Mouse (Mus musculus) heart, embryonic 15.5 days (tissue): ENCODE results near the gene Ccdc69. TPM values are rescaled to one million over a fixed set of nuclear protein-coding genes. Genes with fewer than 3 reads are reported as not detected.

Experiments
- ATAC-seq: fragments of 200-750 bp; cut with Nextera tagmentation; replicated peaks from 2 replicates; pipeline ENCODE4 v1.8.0; 2017; ENCODE audit warnings: low read depth, moderate TSS enrichment; ENCODE audit not compliant: insufficient number of reproducible peaks, insufficient read depth, low FRiP score
- H3K27ac ChIP-seq: fragments of 300-500 bp; sonication (generic); 2 replicates; pipeline ENCODE4 v1.5.1; 2015; ENCODE audit warnings: mild to moderate bottlenecking, inconsistent platforms
- H3K27me3 ChIP-seq: fragments of 300-500 bp; sonication (generic); 2 replicates; pipeline ENCODE4 v1.6.1; 2015; ENCODE audit warnings: inconsistent platforms
- H3K36me3 ChIP-seq: fragments of 300-500 bp; sonication (generic); 2 replicates; pipeline ENCODE4 v1.6.1; 2015; ENCODE audit warnings: mild to moderate bottlenecking, inconsistent platforms
- H3K4me1 ChIP-seq: fragments of 300-500 bp; sonication (generic); replicated peaks from 2 replicates; pipeline ENCODE4 v1.6.1; 2015; ENCODE audit warnings: inconsistent platforms
- H3K4me2 ChIP-seq: fragments of 300-500 bp; sonication (generic); 2 replicates; pipeline ENCODE4 v1.6.1; 2015; ENCODE audit warnings: inconsistent platforms, mild to moderate bottlenecking, moderate library complexity
- H3K4me3 ChIP-seq: fragments of 300-500 bp; sonication (generic); 2 replicates; pipeline ENCODE4 v1.5.1; 2015; ENCODE audit warnings: mild to moderate bottlenecking, inconsistent platforms
- H3K9ac ChIP-seq: fragments of 300-500 bp; sonication (generic); 2 replicates; pipeline ENCODE4 v1.6.1; 2015; ENCODE audit warnings: mild to moderate bottlenecking, inconsistent platforms
- H3K9me3 ChIP-seq: fragments of 300-500 bp; sonication (generic); replicated peaks from 2 replicates; pipeline ENCODE4 v1.6.1; 2016; ENCODE audit warnings: inconsistent platforms
- WGBS: fragments of 180-500 bp; shearing (Covaris S2); methylation state at CpG from one replicate; pipeline ENCODE4 v1.1.7; 2015; ENCODE audit warnings: mixed read lengths; 5-methylcytosine and 5-hydroxymethylcytosine counted together
- polyA plus RNA-seq: library from polyadenylated mRNA; unstranded; fragments of >200 nt; fragmentation: Nextera tagmentation; extraction: Ambion mirVana; gene quantifications from 2 replicates; pipeline ENCODE4 v1.2.1, GENCODE M21; 2015

Ccdc69 gene
- polyA plus RNA-seq, 1 experiment from 2014 or later, result 21.4 TPM

DNA sequence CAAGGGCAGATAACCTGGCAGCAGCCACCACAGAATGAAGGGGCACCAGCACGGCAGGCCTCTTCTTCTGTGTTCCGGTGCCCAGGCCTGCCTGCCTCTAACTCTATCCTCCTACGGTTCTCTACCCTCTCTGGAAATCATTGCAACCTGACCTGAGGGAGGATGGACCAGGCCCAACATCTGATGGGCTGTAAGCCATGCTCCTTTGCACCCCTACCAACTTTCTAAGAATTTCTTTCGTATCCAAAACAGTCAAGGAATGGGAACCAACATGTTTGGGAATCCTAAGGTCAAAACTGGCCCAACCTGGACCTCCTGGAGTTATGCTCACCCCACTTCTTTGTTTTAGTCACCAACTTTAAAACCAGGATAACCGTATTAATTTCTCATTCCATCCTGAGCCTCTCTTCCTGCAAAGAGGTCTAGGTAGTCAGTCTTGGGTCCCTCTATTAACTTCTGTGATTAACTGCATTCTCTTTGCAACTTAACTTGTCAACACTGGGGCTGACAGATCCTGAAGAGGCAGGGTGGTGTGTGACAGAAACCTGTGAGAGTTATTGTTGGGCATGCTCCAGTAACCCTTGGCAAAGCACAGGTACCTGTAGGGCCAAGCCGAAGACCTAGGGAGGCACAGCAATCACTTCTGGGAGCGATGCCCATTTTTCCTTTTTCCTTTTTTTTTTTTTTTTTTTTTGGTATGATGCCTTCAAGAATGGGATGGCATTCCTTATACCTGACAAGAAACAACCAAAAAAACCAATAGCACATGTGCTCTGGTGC is 31.8 kb upstream of the Ccdc69 start:
- no peaks in the 10 kb centered on the region for H3K27me3 ChIP-seq
- 80% methylated on average over 7 of the region's 7 CpGs for WGBS

DNA sequence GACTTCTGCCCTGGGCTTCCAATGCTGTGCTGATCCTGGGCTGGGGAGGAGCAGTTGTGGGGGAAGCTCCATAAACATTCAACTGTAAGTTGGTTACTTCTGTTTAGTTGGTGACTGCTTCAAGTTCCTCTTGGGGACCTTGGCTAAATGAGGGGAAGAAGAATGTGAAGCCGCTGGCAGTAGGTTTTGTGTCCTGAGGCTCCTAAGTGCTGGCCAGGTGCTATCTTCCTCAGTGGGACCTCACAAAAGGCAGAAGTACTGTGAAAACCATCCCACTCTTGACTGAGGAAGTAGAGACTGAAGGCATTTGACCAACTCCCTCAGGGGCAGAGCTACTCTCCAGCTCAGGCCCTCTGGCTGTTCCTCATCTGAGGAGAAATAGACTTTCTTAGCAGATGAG is 28.7 kb upstream of the Ccdc69 start:
- H3K4me1 ChIP-seq, result peaks cover 10% of the 10 kb centered on the region
- 96% methylated on average over 1 of the region's 1 CpGs for WGBS
- no peak overlapping the region for H3K9ac ChIP-seq
- H3K4me3 ChIP-seq, result no peak overlapping the region
- ATAC-seq, result no peak
- no peak overlapping the region for H3K27ac ChIP-seq
- no peaks in the 10 kb centered on the region for H3K36me3 ChIP-seq
- H3K4me2 ChIP-seq, result no peak overlapping the region
- no peaks in the 10 kb centered on the region for H3K27me3 ChIP-seq
- H3K9me3 ChIP-seq, result no peaks in the 10 kb centered on the region

More for the DNA sequence above, 31.8 kb upstream of the Ccdc69 start:
- Histone ChIP-seq H3K9ac (no peak overlapping the region), H3K4me3 (no peak overlapping the region), H3K4me1 (peaks cover 16% of the 10 kb centered on the region), H3K27ac (no peak overlapping the region), H3K9me3 (no peaks in the 10 kb centered on the region), H3K36me3 (no peaks in the 10 kb centered on the region), H3K4me2 (no peak overlapping the region)
- no peak for ATAC-seq

GRCm38 (mm10) chr11:55105389-55105788 is 27.5 kb upstream of the Ccdc69 start:
- Histone ChIP-seq H3K27ac (no peak overlapping the region), H3K4me3 (no peak overlapping the region), H3K9ac (no peak overlapping the region), H3K36me3 (no peaks in the 10 kb centered on the region), H3K9me3 (no peaks in the 10 kb centered on the region), H3K4me2 (no peak overlapping the region), H3K27me3 (no peaks in the 10 kb centered on the region), H3K4me1 (peaks cover 6% of the 10 kb centered on the region)
- no peak for ATAC-seq
- WGBS, result 81% methylated on average over 4 of the region's 4 CpGs

DNA sequence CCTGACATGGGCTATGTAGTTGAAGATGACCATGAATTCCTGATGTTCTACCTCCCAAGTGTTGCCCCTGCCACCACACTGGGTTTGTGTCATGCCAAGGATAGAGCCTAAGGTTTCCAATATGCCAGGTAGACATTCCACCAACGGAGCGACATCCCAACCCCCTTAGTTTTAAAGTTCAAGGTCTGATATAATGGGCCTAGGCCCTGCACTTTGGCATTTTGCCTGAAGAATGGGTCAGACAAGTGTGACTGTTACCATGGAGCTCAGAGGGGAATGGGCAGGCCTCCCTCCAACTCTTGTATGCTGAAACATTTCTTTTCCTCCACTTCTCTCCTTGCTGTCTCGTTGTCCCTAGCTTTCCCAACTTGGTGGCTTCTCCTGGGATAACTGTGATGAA is 25.3 kb upstream of the Ccdc69 start:
- H3K27ac ChIP-seq, result no peak overlapping the region
- H3K36me3 ChIP-seq, result no peaks in the 10 kb centered on the region
- no peak overlapping the region for H3K4me3 ChIP-seq
- 81% methylated on average over 3 of the region's 3 CpGs for WGBS
- no peak overlapping the region for H3K9ac ChIP-seq
- H3K9me3 ChIP-seq, result no peaks in the 10 kb centered on the region
- H3K4me2 ChIP-seq, result no peak overlapping the region
- no peaks in the 10 kb centered on the region for H3K27me3 ChIP-seq
- peaks cover 7% of the 10 kb centered on the region for H3K4me1 ChIP-seq
- ATAC-seq, result no peak

- 85% methylated on average over 3 of the region's 3 CpGs for WGBS
- H3K4me1 ChIP-seq, result peaks cover 13% of the 10 kb centered on the region
- no peak for ATAC-seq
- H3K4me2 ChIP-seq, result no peak overlapping the region
- H3K36me3 ChIP-seq, result no peaks in the 10 kb centered on the region
- H3K27ac ChIP-seq, result no peak overlapping the region
- no peaks in the 10 kb centered on the region for H3K27me3 ChIP-seq
- H3K4me3 ChIP-seq, result no peak overlapping the region
- no peak overlapping the region for H3K9ac ChIP-seq
- no peaks in the 10 kb centered on the region for H3K9me3 ChIP-seq
These were observed 24.1 kb upstream of the Ccdc69 start for GRCm38 (mm10) chr11:55102015-55102414.

- H3K27ac ChIP-seq, result no peak overlapping the region
- WGBS, result 59% methylated on average over 4 of the region's 4 CpGs
- no peak overlapping the region for H3K4me3 ChIP-seq
- no peak overlapping the region for H3K9ac ChIP-seq
- H3K36me3 ChIP-seq, result no peaks in the 10 kb centered on the region
- no peak for ATAC-seq
- H3K4me2 ChIP-seq, result no peak overlapping the region
- no peaks in the 10 kb centered on the region for H3K9me3 ChIP-seq
- H3K27me3 ChIP-seq, result no peaks in the 10 kb centered on the region
- peaks cover 18% of the 10 kb centered on the region for H3K4me1 ChIP-seq
These were observed 21.9 kb upstream of the Ccdc69 start for GRCm38 (mm10) chr11:55099868-55100267.

DNA sequence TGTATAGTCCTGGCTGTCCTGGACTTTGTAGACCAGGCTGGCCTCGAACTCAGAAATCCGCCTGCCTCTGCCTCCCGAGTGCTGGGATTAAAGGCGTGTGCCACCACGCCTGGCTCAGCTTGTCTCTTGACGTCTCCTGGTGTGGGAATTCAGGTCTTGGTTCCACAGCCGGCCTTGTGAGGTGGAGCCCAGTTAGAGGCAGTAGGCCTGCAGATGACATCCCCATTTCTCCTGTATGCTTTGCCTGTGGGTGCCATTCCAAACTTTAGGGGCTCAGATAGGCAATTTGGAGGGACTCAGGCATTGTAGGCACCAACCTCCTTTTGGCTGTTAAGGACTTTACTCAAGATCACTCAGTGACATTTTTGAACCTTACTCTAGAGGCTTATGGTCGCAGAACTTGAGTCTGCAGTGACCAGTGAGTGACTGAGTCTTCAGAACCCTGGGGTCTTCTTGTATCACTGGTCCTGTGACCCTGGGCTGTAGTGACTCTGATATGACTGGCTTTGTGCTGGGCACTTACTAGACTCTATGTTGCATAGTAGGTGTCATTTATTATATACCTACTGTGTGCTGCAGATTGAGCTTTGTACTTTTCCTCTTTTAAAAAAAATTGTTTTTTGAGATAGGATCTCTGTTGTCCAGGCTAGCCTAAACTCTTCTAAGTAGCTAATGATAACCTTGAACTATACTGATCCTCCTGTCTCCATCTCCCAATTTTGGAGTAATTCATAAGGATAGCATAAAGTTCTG is 21.3 kb upstream of the Ccdc69 start:
- 86% methylated on average over 8 of the region's 8 CpGs for WGBS
- H3K9ac ChIP-seq, result no peak overlapping the region
- H3K4me2 ChIP-seq, result peak overlapping the region; percentile 92
- H3K4me3 ChIP-seq, result peak overlapping the region; percentile 65
- no peaks in the 10 kb centered on the region for H3K36me3 ChIP-seq
- H3K4me1 ChIP-seq, result peaks cover 18% of the 10 kb centered on the region
- H3K9me3 ChIP-seq, result no peaks in the 10 kb centered on the region
- H3K27ac ChIP-seq, result no peak overlapping the region
- H3K27me3 ChIP-seq, result no peaks in the 10 kb centered on the region
- no peak for ATAC-seq

- Histone ChIP-seq H3K36me3 (no peaks in the 10 kb centered on the region), H3K27me3 (no peaks in the 10 kb centered on the region), H3K9ac (peak overlapping the region; percentile 72), H3K4me2 (peak overlapping the region; percentile 92), H3K4me3 (peak overlapping the region; percentile 65), H3K27ac (peak overlapping the region; percentile 83), H3K9me3 (no peaks in the 10 kb centered on the region), H3K4me1 (peaks cover 18% of the 10 kb centered on the region)
- ATAC-seq, result no peak
- WGBS, result 14% methylated on average over 24 of the region's 24 CpGs
These were observed 20.4 kb upstream of the Ccdc69 start for GRCm38 (mm10) chr11:55098189-55098915.

DNA sequence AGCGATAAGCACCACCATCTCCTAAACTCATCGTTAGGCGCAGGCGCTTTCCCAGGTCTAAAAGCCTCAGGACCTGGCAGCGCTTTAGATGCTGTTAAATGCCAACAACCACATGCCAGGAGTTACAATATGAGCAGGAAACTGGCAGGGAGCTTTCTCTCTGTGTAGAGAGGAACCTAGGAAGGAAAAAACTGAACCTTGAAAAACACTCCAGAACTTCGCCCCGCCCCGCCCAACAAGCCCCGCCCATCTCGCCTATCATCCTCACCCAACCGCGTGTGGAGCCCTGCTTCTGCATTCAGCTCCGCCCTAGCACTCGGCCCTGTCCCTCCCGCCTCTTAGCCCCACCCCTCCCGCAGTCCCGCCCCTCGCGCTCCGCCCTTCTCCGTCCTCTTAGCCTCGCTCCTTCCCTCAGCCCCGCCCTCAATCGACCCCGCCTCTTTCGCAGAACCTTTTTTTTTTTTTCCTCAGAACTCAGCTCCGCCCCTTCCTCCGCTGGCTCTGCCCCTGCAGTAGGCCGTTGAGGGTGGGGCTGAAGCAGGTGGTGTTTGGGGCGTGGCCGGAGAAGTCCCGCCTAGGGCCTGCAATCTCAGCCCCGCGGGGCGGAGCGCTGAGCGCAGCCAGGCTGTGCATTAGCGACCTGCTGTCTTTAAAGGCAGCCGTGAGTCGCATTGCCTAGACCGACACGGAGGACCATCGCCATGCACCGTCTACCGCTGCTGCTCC is 19.7 kb upstream of the Ccdc69 start, which contains the start of gene Gm2a:
Gm2a (plus strand) TSS at position 653 of the 726 bp plus-strand sequence.
- peak within 1 kb of the TSS; percentile 65 for H3K4me3 ChIP-seq
- WGBS, result under 1% methylated on average over 45 of the region's 45 CpGs
- H3K9me3 ChIP-seq, result no peaks in the 10 kb centered on the region
- peak within 1 kb of the TSS; percentile 92 for H3K4me2 ChIP-seq
- H3K4me1 ChIP-seq, result peaks cover 18% of the 10 kb centered on the region
- H3K9ac ChIP-seq, result peak within 1 kb of the TSS; percentile 72
- no peaks in the 10 kb centered on the region for H3K27me3 ChIP-seq
- ATAC-seq, result peak; percentile 97
- peak within 1 kb of the TSS; percentile 87 for H3K27ac ChIP-seq
- H3K36me3 ChIP-seq, result no peaks in the 10 kb centered on the region

- WGBS, result 27% methylated on average over 11 of the region's 11 CpGs
- ATAC-seq, result no peak
- no peaks in the 10 kb centered on the region for H3K27me3 ChIP-seq
- H3K4me3 ChIP-seq, result peak overlapping the region; percentile 65
- no peaks in the 10 kb centered on the region for H3K36me3 ChIP-seq
- peaks cover 18% of the 10 kb centered on the region for H3K4me1 ChIP-seq
- peak overlapping the region; percentile 46; the same call in 1 of the 2 replicates for H3K9ac ChIP-seq
- no peaks in the 10 kb centered on the region for H3K9me3 ChIP-seq
- H3K4me2 ChIP-seq, result peak overlapping the region; percentile 92
- peak overlapping the region; percentile 87 for H3K27ac ChIP-seq
These were observed 19.0 kb upstream of the Ccdc69 start for GRCm38 (mm10) chr11:55096731-55097462.
